Mouse (Mus musculus) forebrain, postnatal 0 days (tissue): ENCODE results near the gene Hectd2. TPM values are rescaled to one million over a fixed set of nuclear protein-coding genes. Genes with fewer than 3 reads are reported as not detected.
A peak's percentile ranks its signal among the peaks of the same experiment; 100 is the strongest.

Experiments
- ATAC-seq: fragments of 200-750 bp; cut with Nextera tagmentation; 2 replicates; pipeline ENCODE4 v1.8.0; 2017; ENCODE audit warnings: mild to moderate bottlenecking, moderate library complexity
- DNase-seq: peaks from one replicate; pipeline ENCODE4 v3.0.0-alpha.2; 2015
- H3K27ac ChIP-seq: fragments of 300-500 bp; sonication (generic); 2 replicates; pipeline ENCODE4 v1.5.1; 2014; ENCODE audit warnings: low read depth, mild to moderate bottlenecking, antibody characterized with exemption, low read length, moderate library complexity, mixed read lengths
- H3K27me3 ChIP-seq: fragments of 300-500 bp; sonication (generic); 2 replicates; pipeline ENCODE4 v1.6.1; 2014; ENCODE audit warnings: mild to moderate bottlenecking, low read length, mixed read lengths; ENCODE audit not compliant: insufficient read depth
- H3K36me3 ChIP-seq: fragments of 300-500 bp; sonication (generic); 2 replicates; pipeline ENCODE4 v1.6.1; 2014; ENCODE audit warnings: mild to moderate bottlenecking, moderate library complexity; ENCODE audit not compliant: insufficient read depth
- H3K4me1 ChIP-seq: fragments of 300-500 bp; sonication (generic); 2 replicates; pipeline ENCODE4 v1.6.1; 2014; ENCODE audit warnings: antibody characterized with exemption; ENCODE audit not compliant: insufficient read depth
- H3K4me2 ChIP-seq: fragments of 300-500 bp; sonication (generic); 2 replicates; pipeline ENCODE4 v1.6.1; 2014; ENCODE audit warnings: low read depth, mild to moderate bottlenecking, moderate library complexity
- H3K4me3 ChIP-seq: fragments of 300-500 bp; sonication (generic); 2 replicates; pipeline ENCODE4 v1.5.1; 2014; ENCODE audit warnings: low read depth, low read length, mixed read lengths
- H3K9ac ChIP-seq: fragments of 300-500 bp; sonication (generic); 2 replicates; pipeline ENCODE4 v1.6.1; 2014; ENCODE audit warnings: mild to moderate bottlenecking
- H3K9me3 ChIP-seq: fragments of 300-500 bp; sonication (generic); 2 replicates; pipeline ENCODE4 v1.6.1; 2016; ENCODE audit warnings: low read length
- CTCF ChIP-seq: sonication (generic); IDR thresholded peaks from 2 replicates; pipeline ENCODE4 v1.5.1; 2016; ENCODE audit warnings: antibody characterized with exemption, control low read depth, low read depth
- WGBS: fragments of 180-500 bp; shearing (Covaris S2); extraction: QIAGEN DNeasy Blood & Tissue Kit; methylation state at CpG from one replicate; pipeline ENCODE4 v1.1.7; 2014; 5-methylcytosine and 5-hydroxymethylcytosine counted together
- polyA plus RNA-seq: library from polyadenylated mRNA; unstranded; fragments of >200 nt; fragmentation: Nextera tagmentation; extraction: Ambion mirVana; gene quantifications from 2 replicates; pipeline ENCODE4 v1.2.1, GENCODE M21; 2015
- total RNA-seq: library from RNA; depleted of rRNA; stranded (reverse); fragments of >200 nt; gene quantifications from 2 replicates; pipeline ENCODE4 v1.2.3, GENCODE M21; 2014

Gene Hectd2
- total and polyA plus RNA-seq, 2 experiments from 2014 or later = 6.7 to 28.6 TPM

- Histone ChIP-seq H3K4me3 (no peak overlapping the region), H3K4me1 (no peaks in the 10 kb centered on the region; the same call in 1 of the 2 replicates), H3K27ac (no peak overlapping the region), H3K9ac (no peak overlapping the region), H3K36me3 (no peaks in the 10 kb centered on the region), H3K27me3 (no peaks in the 10 kb centered on the region), H3K4me2 (no peak overlapping the region), H3K9me3 (no peaks in the 10 kb centered on the region)
- ATAC-seq (no peak), DNase-seq (no peak)
- 79% methylated on average over 2 of the region's 2 CpGs for WGBS
- TF ChIP-seq CTCF = no peak
These were observed 6.7 kb downstream of the Hectd2 start for GRCm38 (mm10) chr19:36561171-36561570.

GRCm38 (mm10) chr19:36564396-36564795 is 10.0 kb downstream of the Hectd2 start:
- WGBS = 61% methylated on average over 2 of the region's 2 CpGs
- Histone ChIP-seq H3K27me3 (no peaks in the 10 kb centered on the region), H3K27ac (no peak overlapping the region), H3K9me3 (no peaks in the 10 kb centered on the region), H3K36me3 (no peaks in the 10 kb centered on the region), H3K4me3 (no peak overlapping the region), H3K4me1 (no peaks in the 10 kb centered on the region), H3K4me2 (no peak overlapping the region), H3K9ac (no peak overlapping the region)
- DNase-seq = no peak
- no peak for ATAC-seq
- TF ChIP-seq CTCF = no peak

- Histone ChIP-seq H3K9me3 (no peaks in the 10 kb centered on the region), H3K27ac (no peak overlapping the region), H3K4me1 (no peaks in the 10 kb centered on the region), H3K4me2 (no peak overlapping the region), H3K36me3 (peaks cover 6% of the 10 kb centered on the region), H3K27me3 (no peaks in the 10 kb centered on the region), H3K9ac (no peak overlapping the region), H3K4me3 (no peak overlapping the region)
- TF ChIP-seq CTCF = no peak
- DNase-seq (no peak), ATAC-seq (no peak)
- WGBS = 59% methylated on average over 3 of the region's 3 CpGs
These were observed 19.5 kb downstream of the Hectd2 start for GRCm38 (mm10) chr19:36573986-36574385.

- H3K36me3 ChIP-seq = peaks cover 6% of the 10 kb centered on the region
- no peak for TF ChIP-seq CTCF
- WGBS = 86% methylated on average over 6 of the region's 6 CpGs
- no peaks in the 10 kb centered on the region for H3K27me3 ChIP-seq
- no peaks in the 10 kb centered on the region for H3K4me1 ChIP-seq
- no peak overlapping the region for H3K4me3 ChIP-seq
- H3K9ac ChIP-seq = no peak overlapping the region
- DNase-seq (no peak), ATAC-seq (no peak)
- no peaks in the 10 kb centered on the region for H3K9me3 ChIP-seq
- H3K4me2 ChIP-seq = no peak overlapping the region
- H3K27ac ChIP-seq = no peak overlapping the region
These were observed 20.7 kb downstream of the Hectd2 start for GRCm38 (mm10) chr19:36575159-36575558.

DNA sequence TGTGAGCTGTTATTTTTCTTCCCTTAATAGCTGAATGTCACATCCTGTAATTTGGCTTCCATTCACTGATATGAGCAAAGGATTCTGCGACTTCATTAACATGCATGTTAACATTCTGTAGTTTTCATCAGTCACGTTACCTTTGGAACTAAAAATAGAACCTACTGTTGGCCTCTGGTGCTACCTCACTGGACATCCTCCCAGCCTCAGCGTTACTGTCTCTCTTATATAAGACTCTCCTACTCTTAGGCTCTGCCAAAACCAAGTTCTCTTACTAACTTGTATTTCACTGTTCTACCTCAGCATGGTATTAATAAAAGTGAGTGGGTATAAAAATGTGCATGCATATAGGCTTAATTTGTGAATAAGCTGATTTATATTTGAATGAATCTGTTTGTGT is 26.4 kb downstream of the Hectd2 start:
- Histone ChIP-seq H3K27ac (no peak overlapping the region), H3K9ac (no peak overlapping the region), H3K4me1 (no peaks in the 10 kb centered on the region), H3K4me2 (no peak overlapping the region), H3K36me3 (peaks cover 2% of the 10 kb centered on the region; the same call in 1 of the 2 replicates), H3K4me3 (no peak overlapping the region), H3K9me3 (no peaks in the 10 kb centered on the region), H3K27me3 (no peaks in the 10 kb centered on the region)
- ATAC-seq (peak; percentile 36; the same call in 1 of the 2 replicates), DNase-seq (no peak)
- TF ChIP-seq CTCF = no peak
- 53% methylated on average over 3 of the region's 3 CpGs for WGBS

DNA sequence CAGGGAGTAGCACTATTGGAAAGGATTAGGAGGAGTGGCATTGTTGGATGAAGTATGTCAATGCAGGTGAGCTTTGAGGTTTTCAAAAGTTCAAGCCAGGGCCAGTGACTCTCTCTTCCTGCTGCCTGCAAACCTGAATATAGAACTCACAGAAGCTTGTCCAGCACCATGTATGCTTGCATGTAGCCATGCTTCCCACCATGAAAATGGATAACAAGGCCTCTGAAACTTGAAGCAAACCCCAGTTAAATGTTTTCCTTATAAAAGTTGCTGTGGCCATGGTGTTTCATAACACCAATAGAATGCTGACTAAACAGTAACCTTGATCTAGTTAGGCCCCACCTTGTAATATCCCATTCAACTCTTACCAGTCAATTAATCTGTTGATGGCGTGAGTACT is 27.7 kb downstream of the Hectd2 start:
- WGBS = 93% methylated on average over 1 of the region's 1 CpGs
- Histone ChIP-seq H3K27me3 (no peaks in the 10 kb centered on the region), H3K4me1 (no peaks in the 10 kb centered on the region), H3K4me3 (no peak overlapping the region), H3K27ac (no peak overlapping the region), H3K9me3 (no peaks in the 10 kb centered on the region), H3K36me3 (no peaks in the 10 kb centered on the region), H3K4me2 (no peak overlapping the region), H3K9ac (no peak overlapping the region)
- no peak for TF ChIP-seq CTCF
- DNase-seq (no peak), ATAC-seq (no peak)

- H3K4me2 ChIP-seq = no peak overlapping the region
- peaks cover 9% of the 10 kb centered on the region for H3K36me3 ChIP-seq
- 90% methylated on average over 1 of the region's 1 CpGs for WGBS
- H3K27me3 ChIP-seq = no peaks in the 10 kb centered on the region
- no peak for TF ChIP-seq CTCF
- ATAC-seq (no peak), DNase-seq (no peak)
- H3K4me1 ChIP-seq = no peaks in the 10 kb centered on the region
- no peak overlapping the region for H3K4me3 ChIP-seq
- no peaks in the 10 kb centered on the region for H3K9me3 ChIP-seq
- H3K9ac ChIP-seq = no peak overlapping the region
- no peak overlapping the region for H3K27ac ChIP-seq
These were observed 31.1 kb downstream of the Hectd2 start for GRCm38 (mm10) chr19:36585505-36585904.

GRCm38 (mm10) chr19:36594409-36594808 is 40.0 kb downstream of the Hectd2 start:
- 100% methylated on average over 1 of the region's 1 CpGs for WGBS
- DNase-seq (no peak), ATAC-seq (no peak)
- H3K27ac ChIP-seq = no peak overlapping the region
- no peaks in the 10 kb centered on the region for H3K4me1 ChIP-seq
- peaks cover 4% of the 10 kb centered on the region for H3K36me3 ChIP-seq
- H3K4me3 ChIP-seq = no peak overlapping the region
- no peak for TF ChIP-seq CTCF
- H3K9me3 ChIP-seq = no peaks in the 10 kb centered on the region
- H3K9ac ChIP-seq = no peak overlapping the region
- no peaks in the 10 kb centered on the region for H3K27me3 ChIP-seq
- H3K4me2 ChIP-seq = no peak overlapping the region
